Mouse (Mus musculus): ENCODE measurements around the gene Mast4.

GRCm38 (mm10) chr13:103206644-103207043 is 127.7 kb downstream of the Mast4 start:
- no peak for TF ChIP-seq GATA1 (IDR thresholded peaks at IDR 0.05; ENCODE audit: low read length)
- TF ChIP-seq TAL1 (IDR thresholded peaks at IDR 0.05; ENCODE audit: low read length): no peak

All from erythroblast, embryonic 14.5 days (primary cell).